Mouse (Mus musculus) cerebellum, postnatal 10 days (tissue): Measurements from ENCODE around the gene Ndufa3.
A peak's percentile ranks its signal among the peaks of the same experiment; 100 is the strongest.
"Not testable (repeated sequence)": the region's sequence is repeated elsewhere in the genome, so short reads cannot be mapped to it uniquely, and the experiment has no call there.

Experiments used
- DNase-seq, 2 experiments: peaks; one replicate each; pipeline ENCODE4 v3.0.0; 2021; ENCODE audit warnings: mixed read lengths in 2 of 2

Ndufa3 gene

GRCm38 (mm10) chr7:3617242-3617995 is at the start of gene Ndufa3:
Gene Ndufa3, plus strand, starts transcription at chr7:3617373.
- DNase-seq, result peak; percentile 93 to 95

GRCm38 (mm10) chr7:3569725-3570124 is 47.4 kb upstream of the Ndufa3 start:
- DNase-seq, result no peak

GRCm38 (mm10) chr7:3570580-3570979 is 46.6 kb upstream of the Ndufa3 start:
- DNase-seq, result not testable (repeated sequence)

GRCm38 (mm10) chr7:3571847-3572246 is 45.3 kb upstream of the Ndufa3 start:
- DNase-seq, result no peak

- DNase-seq, result no peak
Measured at GRCm38 (mm10) chr7:3574216-3574615, 43.0 kb upstream of the Ndufa3 start.

- DNase-seq, result no peak
Measured at GRCm38 (mm10) chr7:3576354-3577124, 40.6 kb upstream of the Ndufa3 start.

- DNase-seq, result no peak
Measured at GRCm38 (mm10) chr7:3578196-3578595, 39.0 kb upstream of the Ndufa3 start.

GRCm38 (mm10) chr7:3578952-3579546 is 38.1 kb upstream of the Ndufa3 start:
- no peak for DNase-seq

GRCm38 (mm10) chr7:3580029-3580428 is 37.1 kb upstream of the Ndufa3 start:
- no peak for DNase-seq

- no peak for DNase-seq
Measured at GRCm38 (mm10) chr7:3585763-3586162, 31.4 kb upstream of the Ndufa3 start.

GRCm38 (mm10) chr7:3586255-3586654 is 30.9 kb upstream of the Ndufa3 start:
- no peak for DNase-seq

- DNase-seq, result no peak
Measured at GRCm38 (mm10) chr7:3587292-3587691, 29.9 kb upstream of the Ndufa3 start.

- no peak for DNase-seq
Measured at GRCm38 (mm10) chr7:3590550-3590949, 26.6 kb upstream of the Ndufa3 start.

GRCm38 (mm10) chr7:3591534-3591933 is 25.6 kb upstream of the Ndufa3 start:
- DNase-seq, result no peak

- DNase-seq, result no peak
Measured at GRCm38 (mm10) chr7:3593855-3594254, 23.3 kb upstream of the Ndufa3 start.

- DNase-seq, result no peak
Measured at GRCm38 (mm10) chr7:3594686-3595085, 22.5 kb upstream of the Ndufa3 start.

GRCm38 (mm10) chr7:3595146-3595545 is 22.0 kb upstream of the Ndufa3 start:
- DNase-seq, result no peak

- not testable (repeated sequence) for DNase-seq
Measured at GRCm38 (mm10) chr7:3597755-3598154, 19.4 kb upstream of the Ndufa3 start.

GRCm38 (mm10) chr7:3601119-3601518 is 16.1 kb upstream of the Ndufa3 start:
- DNase-seq, result peak; percentile 76 to 83

GRCm38 (mm10) chr7:3606798-3607197 is 10.4 kb upstream of the Ndufa3 start:
- DNase-seq, result peak; percentile 33 to 51

GRCm38 (mm10) chr7:3607391-3607790 is 9.8 kb upstream of the Ndufa3 start:
- DNase-seq, result no peak

GRCm38 (mm10) chr7:3608668-3609067 is 8.5 kb upstream of the Ndufa3 start:
- DNase-seq, result no peak

GRCm38 (mm10) chr7:3609082-3609481 is 8.1 kb upstream of the Ndufa3 start:
- no peak for DNase-seq

- no peak for DNase-seq
Measured at GRCm38 (mm10) chr7:3610437-3610836, 6.7 kb upstream of the Ndufa3 start.
